Mouse (Mus musculus): ENCODE results near the gene Far1.

Gene Far1

DNA sequence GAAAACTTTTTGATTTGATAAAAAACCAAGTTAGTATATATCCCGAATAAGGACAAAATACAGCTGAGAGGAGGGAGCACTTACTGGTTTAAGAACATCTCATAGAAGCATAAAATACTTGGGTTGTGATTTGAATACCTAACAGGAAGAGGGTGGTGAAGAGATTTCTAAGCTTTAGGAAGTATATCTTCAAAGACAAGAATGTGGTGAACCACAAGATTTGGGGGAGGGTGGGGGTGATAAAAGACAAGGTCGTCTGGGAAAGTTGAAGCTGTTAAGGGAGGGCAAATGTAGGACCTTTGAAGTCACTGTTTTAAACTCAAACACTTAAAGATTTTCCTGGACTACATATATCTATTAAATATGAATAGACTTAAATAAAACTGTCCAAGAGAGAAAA, 59.1 kb downstream of the Far1 start:
- DNase-seq = no peak

DNA sequence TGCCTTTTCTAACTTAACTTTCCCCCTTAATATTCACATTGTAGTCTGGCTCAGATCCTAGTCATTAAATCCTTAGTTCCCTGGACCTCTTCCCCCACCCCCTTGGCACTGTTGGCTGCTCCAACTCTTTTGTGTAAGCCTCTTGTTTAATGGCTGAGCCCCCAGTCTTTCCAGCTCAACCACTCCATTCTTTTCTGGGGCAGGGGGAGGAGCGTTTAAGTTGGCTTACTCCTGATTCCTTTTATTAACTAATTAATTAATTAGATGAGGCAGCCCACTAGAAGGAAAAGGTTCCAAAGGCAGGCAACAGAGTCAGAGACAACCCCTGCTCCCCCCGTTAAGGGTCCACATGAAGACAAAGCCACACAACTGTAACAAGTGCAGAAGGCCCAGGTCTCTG, 68.5 kb downstream of the Far1 start:
- DNase-seq = no peak

DNA sequence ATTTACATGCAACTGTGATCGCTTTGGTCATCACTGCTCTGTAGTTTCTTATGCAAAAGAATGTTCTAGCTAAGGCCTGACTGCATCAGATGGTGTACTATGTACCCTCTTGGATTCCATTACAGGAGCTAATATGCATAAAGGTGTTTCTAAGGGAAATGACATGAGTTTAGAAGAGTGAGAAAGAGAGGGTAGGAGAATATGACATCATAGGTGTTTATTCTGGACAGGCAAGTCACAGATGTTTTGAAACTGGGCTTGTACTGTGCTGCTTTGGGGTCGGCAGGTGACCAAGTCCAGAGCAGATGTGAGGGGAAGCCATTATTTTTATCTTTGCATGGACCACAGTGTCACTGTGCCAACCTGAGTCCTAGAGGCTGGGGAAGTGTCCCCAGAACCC, 75.6 kb downstream of the Far1 start:
- DNase-seq = no peak

DNA sequence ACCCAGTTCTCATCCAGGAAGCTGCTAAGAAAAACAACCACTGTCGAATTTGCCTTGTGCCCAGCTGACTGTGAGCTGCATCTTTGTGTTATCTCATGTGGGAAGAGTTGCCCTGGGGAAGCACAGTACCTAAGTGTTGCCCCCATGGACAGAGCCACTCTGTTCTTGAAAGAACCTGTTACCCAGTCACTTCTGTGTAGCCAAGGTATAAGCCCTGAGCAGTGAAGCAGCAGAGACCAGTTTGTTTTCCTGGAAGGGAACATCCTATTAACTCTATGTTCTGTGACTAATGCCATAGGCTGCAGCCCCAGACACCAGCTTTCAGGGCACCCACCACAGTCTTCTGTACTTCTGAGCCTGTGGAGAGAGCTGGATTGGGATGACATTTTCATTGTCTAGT, 76.7 kb downstream of the Far1 start:
- no peak for DNase-seq

DNA sequence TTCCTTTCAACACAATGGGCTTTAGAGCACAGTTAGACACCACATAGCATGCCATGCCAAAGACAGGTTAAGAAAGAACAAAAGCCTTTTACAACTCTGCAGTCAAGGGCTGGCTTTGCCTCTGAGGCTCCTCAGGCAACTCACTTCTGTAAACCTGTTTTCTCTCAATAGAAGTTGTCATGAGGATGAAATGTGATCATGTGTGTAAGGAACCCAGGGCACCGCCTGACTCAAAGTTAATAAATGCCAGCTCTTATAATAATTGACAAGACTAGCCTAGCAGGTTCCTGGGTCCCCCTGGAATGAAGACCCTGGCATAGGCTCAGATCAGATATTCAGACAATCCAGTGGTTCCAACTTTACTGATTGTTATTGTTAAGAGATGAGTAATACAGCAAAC, 77.5 kb downstream of the Far1 start:
- peak in 1 of 2 experiments; percentile 44 for DNase-seq

DNA sequence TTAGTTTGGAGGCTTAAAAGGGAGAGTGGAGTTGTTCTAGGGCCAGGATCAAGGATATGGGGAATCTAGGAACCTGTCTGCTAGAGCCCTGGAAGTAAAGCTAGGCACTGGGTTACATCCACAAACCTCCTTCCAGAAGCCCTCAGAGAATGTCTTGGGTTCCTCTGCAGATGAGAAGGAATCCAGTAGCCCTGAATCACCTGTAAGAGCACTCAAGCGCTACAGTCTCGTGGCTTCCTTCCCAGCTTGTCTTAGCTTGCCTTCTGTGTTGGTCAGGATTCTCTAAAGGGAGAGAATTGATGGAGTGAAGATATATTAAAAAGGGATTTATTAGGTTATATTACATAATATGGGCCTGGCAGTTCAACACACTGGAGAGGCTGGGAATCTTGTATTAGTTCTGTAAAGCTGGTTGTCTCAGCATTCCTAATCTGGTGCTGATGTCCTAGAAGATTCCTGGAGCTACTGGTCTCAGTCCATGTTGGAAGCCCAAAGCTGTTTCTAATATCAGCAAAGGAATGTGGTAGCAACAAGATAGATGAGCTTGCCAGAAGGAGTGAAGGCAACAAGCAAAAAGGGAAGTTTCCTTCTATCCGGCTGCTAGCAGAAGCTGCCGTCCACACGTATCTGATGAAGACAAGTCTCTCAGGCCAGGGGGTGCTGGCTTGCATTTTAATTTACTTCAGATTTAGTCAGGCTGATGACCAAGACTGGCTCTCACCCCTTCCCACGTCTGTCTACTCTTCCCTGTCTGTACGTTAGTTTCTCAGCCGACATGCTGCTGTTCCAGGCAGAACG, 78.1 kb downstream of the Far1 start:
- no peak for DNase-seq

DNA sequence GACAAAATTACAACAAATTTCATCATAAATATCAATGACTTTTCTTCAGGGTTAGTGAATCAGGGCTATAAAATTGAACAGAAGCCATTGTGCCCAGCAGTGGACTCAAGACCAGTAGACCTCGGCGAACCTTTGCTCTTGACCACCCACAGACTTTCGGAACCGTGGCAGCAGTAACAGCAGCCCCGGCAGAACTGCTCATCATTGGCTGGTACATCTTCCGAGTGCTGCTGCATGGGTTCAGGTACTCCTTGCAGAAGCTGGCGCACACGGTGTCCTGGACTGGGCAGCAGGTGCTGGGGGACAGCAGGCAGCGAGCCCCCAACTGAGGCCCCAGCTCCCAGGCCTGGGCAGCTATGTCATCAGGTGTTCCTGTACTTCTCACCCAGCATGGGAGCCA, 79.1 kb downstream of the Far1 start:
- DNase-seq = no peak

DNA sequence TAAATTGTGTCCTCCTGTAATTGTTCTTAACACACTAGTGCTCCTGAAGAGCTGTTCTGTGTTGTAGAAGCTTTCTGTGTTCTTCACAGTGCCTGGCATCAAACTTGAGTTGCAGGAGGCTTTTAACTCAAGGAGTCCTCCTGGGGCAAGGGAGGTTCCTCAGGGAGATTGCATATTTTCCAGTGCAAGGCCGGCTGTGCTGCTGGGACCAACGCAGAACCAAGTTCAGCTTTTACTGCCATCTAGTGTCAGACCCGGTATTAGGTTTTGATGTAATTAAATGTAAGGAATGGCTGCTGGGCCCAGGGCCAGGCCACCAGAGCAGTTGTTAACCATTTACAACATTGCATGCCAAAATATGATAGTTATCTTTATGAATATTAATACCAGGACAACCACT, 80.7 kb downstream of the Far1 start:
- peak; percentile 69 to 77 for DNase-seq

DNA sequence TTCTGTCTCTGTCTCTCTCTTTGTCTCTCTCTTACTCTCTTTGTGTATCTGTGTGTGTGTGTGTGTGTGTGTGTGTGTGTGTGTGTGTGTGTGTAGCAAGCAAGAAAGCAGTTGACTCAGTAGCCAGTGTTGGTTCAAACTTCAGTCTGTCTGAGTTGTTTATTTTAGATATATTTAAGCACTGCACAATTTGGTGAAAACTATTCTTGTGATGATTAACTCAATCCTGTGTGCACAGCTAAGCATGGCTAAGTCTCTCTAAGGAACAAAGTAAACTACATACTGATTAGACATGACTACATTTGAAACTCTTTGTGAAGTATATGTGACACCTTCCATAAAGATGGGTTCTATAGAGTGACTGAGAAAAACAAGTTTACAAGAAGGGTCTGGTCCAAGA, 83.6 kb downstream of the Far1 start:
- DNase-seq = no peak

DNA sequence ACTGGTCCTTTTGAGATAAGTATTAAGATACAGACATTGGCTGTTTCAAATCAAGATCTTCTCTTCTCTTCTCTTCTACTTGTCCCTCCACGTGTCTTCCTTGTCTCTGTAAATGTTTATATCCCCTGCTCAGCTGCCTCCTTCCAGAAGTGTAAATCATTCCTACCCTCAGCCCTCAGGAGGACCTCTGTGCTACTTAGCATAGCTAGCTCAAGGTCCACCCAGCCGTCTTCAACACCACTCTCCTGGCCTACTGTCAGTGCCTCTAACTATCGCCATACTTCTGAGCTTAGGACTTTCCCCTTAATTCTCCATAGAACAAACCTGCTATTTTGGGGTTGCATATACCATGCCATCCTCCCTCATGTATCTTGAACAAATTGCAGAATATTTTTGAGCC, 88.2 kb downstream of the Far1 start:
- no peak for DNase-seq

DNA sequence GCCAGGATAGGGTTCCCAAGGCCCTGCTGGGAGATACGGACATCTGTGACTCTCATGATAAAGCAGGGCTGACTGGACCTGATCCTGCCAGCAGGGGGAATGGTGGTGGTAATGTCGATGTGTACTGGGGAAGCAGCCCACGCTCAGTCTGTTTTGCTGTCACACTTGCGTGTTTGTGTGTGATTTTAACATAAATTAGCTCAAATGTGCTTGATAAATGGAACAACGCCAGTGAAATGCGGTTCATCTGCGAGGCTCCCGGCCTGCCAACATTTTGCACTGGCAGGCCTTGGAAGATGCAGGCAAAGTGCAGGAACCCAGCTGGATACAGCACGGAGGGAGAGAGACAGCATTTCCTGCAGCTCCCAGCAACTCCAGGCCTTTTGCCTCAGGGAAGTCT, 94.3 kb downstream of the Far1 start:
- DNase-seq = peak; percentile 57 to 67

DNA sequence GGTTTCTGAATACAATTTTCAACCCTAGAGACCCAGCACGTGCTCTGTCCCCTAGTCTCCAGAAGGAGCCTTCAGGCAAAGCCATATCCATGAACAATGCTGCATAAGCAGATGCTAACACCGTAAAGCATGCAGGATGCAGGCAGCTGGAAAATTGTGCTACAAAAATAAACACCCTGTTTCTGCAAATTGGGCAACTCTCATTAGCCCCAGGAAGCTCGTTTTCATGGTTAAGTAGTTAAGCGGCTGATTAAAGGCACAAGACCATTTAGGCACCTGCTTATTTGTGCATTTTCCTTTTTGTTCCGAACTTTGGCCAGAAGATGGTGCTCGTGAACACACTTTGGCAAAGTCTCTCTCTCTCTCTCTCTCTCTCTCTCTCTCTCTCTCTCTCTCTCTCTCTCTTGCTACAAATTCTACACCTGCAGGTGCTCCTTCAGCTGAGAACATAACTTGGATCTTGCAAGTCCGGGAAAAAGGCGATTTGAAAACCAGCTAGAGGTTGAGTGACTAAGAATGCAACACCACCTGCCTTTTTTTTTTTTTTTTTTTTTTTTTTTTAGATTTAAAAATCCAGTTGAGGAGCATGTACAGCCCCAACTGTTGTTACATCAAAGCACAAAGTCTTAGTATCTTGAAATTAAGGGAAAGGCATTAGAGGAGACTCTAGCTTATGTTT, 95.5 kb downstream of the Far1 start:
- peak; percentile 34 to 66 for DNase-seq

DNA sequence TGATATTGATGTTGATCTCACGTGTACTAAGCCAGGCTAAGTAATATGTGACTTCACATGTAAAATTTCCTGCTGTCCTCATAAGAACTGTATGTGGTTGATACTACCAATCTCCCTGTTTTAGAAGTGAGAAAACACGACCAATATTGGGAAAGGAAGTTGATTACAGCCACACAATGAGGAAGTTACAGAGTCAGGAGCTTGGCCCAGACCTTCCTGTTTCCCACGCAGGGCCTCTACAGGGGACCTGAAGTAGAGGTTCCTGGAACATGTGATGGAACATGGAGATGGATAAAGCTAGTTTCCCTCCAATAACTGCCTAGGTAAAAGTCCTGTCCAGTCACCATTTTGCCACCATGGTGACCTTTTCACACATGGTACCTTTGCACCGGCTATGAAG, 99.0 kb downstream of the Far1 start:
- no peak for DNase-seq

DNA sequence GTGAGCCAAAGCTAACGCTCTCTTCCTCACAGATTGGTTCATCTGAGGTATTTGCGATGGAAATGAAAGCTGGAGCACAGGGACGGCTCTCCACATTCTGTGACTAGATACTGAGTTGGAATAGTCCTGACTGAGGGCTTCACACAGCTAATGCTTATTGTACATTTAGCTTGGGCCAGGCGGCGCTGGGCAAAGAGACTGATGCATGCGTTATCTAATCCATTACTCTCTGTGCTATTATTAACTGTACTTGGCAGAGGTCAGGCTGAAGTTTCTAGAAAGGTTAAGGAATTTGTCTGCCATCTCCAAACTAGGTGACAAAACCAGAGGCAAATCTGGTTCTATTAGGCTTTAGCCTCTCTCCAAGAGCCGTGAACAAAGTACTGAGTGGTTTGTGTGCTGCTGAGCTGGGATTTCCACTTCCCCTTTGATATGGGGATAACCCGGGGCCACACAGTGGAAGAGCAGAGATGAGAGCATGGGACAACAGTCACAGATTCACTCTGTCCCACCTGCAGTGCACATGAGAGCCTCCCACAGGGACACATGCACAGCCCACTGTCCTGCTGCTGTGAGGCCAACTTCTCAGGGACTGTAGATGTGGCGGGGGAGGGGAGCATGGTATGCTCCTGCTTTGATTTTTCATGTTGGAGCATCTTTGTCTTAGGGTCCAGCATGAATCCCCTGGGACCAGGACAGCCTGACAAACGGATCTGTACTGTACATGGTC, 100.7 kb downstream of the Far1 start:
- DNase-seq = no peak

DNA sequence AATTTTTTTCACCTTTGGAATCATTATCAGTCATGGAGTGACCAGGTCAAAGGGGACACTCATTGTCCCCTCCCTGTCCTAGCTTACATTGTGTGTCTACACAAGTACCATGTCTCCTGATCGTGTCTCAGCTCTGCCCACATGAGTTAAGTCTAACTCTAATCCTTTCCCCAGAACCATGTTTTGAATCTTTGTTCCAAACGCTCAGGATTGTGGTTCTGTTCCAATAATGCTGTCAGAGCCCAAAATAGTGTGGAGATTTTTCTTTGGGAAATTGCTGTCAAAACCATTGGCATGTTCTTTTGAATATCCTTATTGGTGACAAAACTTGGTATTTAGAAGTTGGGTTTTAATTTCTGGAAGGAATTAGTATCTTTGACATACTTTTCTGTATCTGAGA, 105.5 kb downstream of the Far1 start:
- DNase-seq = no peak

DNA sequence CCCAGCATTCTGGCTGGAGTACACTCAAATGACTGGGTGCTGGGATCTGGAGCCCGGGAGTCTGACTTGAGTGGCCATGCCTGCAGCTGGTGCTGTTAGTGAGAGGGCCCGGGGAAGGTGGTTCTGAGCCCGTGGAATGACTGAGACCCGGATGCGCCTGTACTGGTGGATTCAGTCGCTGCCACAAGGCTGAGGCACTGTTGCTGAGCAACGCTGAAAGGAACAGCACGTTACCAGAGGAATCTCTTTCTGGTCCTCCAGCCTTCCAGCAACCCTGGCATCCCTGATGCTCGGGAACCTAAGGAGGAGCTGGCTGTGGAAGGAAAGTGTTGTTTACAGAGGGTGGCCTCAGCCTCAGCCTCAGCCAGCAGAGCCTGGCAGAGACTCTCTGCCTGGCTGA, 106.1 kb downstream of the Far1 start:
- no peak for DNase-seq
